Mouse (Mus musculus): Measurements from ENCODE around the gene Rab3il1. TPM values are rescaled to one million over a fixed set of nuclear protein-coding genes. Genes with fewer than 3 reads are reported as not detected.

Gene Rab3il1
- polyA plus RNA-seq, 1 experiment from 2014 or later, result 23.8 TPM

DNA sequence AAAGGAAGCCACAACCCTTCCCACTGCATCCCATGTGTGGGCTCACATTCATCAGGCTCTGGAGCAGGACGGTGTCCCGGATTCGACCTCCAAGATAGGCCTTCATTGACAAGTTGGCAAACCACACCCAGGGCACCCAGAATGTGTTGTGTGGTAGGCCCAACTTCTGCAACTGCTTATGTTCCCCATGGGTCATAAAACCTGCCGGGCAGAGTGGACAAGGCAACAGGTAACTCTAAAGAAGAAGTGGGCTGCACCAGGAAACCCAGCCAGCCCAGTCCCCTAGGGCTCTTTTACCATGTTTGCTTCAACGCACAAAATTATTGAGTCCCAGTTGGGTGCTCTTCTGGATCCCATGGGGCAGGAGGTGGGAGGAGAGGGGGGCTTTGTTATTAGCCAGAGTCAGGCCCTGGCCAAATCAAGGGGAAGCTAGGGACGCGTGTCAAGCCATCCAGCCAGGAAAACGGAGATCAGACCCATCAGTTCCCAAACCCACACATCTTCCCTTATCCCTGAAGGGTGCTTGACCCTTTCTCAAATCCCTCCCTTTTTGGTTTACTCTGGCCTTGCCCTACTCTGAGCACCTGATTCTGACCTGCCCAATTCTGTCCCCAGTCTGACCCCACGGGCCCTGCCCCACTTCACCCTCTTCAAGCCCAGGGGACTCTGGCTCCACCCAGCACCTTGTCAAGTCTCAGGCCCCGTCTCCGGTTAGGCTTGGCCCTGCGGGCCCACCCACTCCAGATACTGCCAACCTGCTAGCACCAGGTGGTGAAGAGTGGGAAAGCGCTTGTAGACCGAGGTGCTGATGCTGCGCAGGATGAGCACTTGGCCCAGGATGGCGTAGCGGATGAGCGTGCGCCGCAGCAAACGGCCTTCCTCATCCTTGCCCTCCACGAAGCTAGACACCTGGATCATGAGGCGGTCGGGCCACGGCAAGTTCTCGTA, 9.2 kb upstream of the Rab3il1 start:
- Histone ChIP-seq H3K36me3 (ENCODE audit: insufficient read depth, low read length) (no peaks in the 10 kb centered on the region), H3K4me1 (ENCODE audit: insufficient read depth, low read depth, low read length) (0 out of 2 replicates have a peak, but pooled peaks cover 6% of the 10 kb centered on the region), H3K27me3 (replicated peaks; ENCODE audit: insufficient read depth, low read length) (no peaks in the 10 kb centered on the region), H3K4me2 (replicated peaks; ENCODE audit: low read depth, low read length) (peak overlapping the region; percentile 46), H3K9ac (replicated peaks; ENCODE audit: low read depth) (no peak overlapping the region), H3K27ac (ENCODE audit: low read length) (peak overlapping the region; percentile 26; the same call in 1 of the 2 replicates), H3K4me3 (ENCODE audit: low read depth, low read length) (peak overlapping the region; percentile 14; the same call in 1 of the 2 replicates), H3K9me3 (ENCODE audit: low read length) (no peaks in the 10 kb centered on the region)
- peak; percentile 41 for DNase-seq (ENCODE audit: low spot score)
- no peak for TF ChIP-seq CTCF (IDR thresholded peaks at IDR 0.05)
- TF ChIP-seq EP300 (IDR thresholded peaks at IDR 0.05), result no peak
- 45% methylated on average over 26 of the region's 26 CpGs for WGBS
- ATAC-seq, result peak; percentile 13

- Histone ChIP-seq H3K4me2 (replicated peaks; ENCODE audit: low read depth, low read length) (peak overlapping the region; percentile 46), H3K36me3 (ENCODE audit: insufficient read depth, low read length) (no peaks in the 10 kb centered on the region), H3K9ac (replicated peaks; ENCODE audit: low read depth) (no peak overlapping the region), H3K4me1 (ENCODE audit: insufficient read depth, low read depth, low read length) (0 out of 2 replicates have a peak, but pooled peaks cover 6% of the 10 kb centered on the region), H3K27ac (ENCODE audit: low read length) (peak overlapping the region; percentile 26; the same call in 1 of the 2 replicates), H3K9me3 (ENCODE audit: low read length) (no peaks in the 10 kb centered on the region), H3K27me3 (replicated peaks; ENCODE audit: insufficient read depth, low read length) (no peaks in the 10 kb centered on the region), H3K4me3 (ENCODE audit: low read depth, low read length) (peak overlapping the region; percentile 14; the same call in 1 of the 2 replicates)
- WGBS, result 1% methylated on average over 17 of the region's 17 CpGs
- TF ChIP-seq EP300 (IDR thresholded peaks at IDR 0.05) (peak; percentile 65), CTCF (IDR thresholded peaks at IDR 0.05) (peak; percentile 95)
- DNase-seq (ENCODE audit: low spot score) (peak; percentile 94), ATAC-seq (peak; percentile 91)
Measured at GRCm38 (mm10) chr19:9993036-9993656, 8.3 kb upstream of the Rab3il1 start.

DNA sequence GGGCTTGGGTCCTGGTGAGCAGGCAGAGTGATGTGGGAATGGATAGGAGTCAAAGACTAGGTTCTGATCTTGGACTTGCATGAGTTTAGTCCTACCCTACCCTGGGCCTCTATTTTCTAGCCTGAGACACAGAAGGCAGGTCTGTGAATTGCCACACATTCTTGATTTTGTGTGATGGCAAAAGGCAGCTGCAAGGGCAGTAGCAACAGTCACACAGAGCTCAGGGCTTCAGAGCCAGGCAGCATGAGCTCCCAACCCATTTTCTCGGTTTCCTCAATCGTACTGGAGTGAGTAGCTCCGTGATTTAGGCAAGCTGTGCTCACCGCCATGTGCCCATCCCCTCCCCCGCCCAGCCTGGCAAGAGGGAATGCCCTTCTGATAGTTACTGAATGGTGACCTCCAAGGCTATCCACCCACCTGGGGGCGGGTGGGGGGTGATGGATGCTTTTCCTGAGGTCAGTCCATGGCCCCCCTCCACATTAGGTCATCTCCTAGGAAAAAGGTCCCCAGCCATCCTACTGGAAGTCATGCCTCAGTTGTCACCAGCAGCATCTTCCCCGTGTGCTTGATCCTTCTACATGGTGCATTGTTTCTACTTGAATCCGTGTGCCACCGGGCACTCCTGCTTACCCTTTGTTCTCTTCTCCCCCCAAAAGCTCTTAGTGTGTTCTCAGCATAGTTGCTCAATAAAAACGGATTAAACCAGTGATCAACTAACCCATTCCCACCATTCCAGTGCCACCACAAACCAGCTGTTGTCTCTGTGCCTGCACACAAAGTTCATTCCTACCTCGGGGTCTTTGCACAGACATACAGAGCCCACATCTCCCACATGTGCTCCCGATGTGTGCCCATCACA, 4.0 kb upstream of the Rab3il1 start:
- 73% methylated on average over 12 of the region's 12 CpGs for WGBS
- TF ChIP-seq EP300 (IDR thresholded peaks at IDR 0.05), result no peak
- TF ChIP-seq CTCF (IDR thresholded peaks at IDR 0.05), result no peak
- H3K4me3 ChIP-seq (ENCODE audit: low read depth, low read length), result no peak overlapping the region
- no peaks in the 10 kb centered on the region for H3K36me3 ChIP-seq (ENCODE audit: insufficient read depth, low read length)
- no peak overlapping the region for H3K4me2 ChIP-seq (replicated peaks; ENCODE audit: low read depth, low read length)
- no peaks in the 10 kb centered on the region for H3K9me3 ChIP-seq (ENCODE audit: low read length)
- 0 out of 2 replicates have a peak, but pooled peaks cover 6% of the 10 kb centered on the region for H3K4me1 ChIP-seq (ENCODE audit: insufficient read depth, low read depth, low read length)
- no peak overlapping the region for H3K27ac ChIP-seq (ENCODE audit: low read length)
- no peaks in the 10 kb centered on the region for H3K27me3 ChIP-seq (replicated peaks; ENCODE audit: insufficient read depth, low read length)
- no peak overlapping the region for H3K9ac ChIP-seq (replicated peaks; ENCODE audit: low read depth)
- no peak for ATAC-seq
- DNase-seq (ENCODE audit: low spot score), result no peak

DNA sequence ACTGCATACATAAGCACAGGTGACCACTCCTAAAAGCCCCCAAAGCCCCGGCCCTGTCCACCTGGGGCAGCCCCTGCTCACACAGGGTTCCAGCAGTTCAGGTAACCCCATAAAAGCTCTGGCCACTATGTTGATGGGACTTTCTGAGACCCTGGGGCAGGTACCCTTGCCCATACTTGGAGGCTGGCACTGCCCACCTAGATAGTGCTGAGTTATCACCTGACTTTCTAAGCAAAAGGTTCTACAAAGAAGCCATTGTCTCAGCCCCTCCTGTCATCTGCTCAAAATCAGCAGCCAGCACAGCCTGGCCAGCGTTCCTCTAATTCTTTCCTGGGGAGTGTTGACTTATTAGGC, 3.4 kb upstream of the Rab3il1 start:
- 53% methylated on average over 2 of the region's 2 CpGs for WGBS
- TF ChIP-seq CTCF (IDR thresholded peaks at IDR 0.05) (no peak), EP300 (IDR thresholded peaks at IDR 0.05) (no peak)
- ATAC-seq, result no peak

GRCm38 (mm10) chr19:9998736-9999486, 2.6 kb upstream of the Rab3il1 start:
- no peak overlapping the region for H3K4me2 ChIP-seq (replicated peaks; ENCODE audit: low read depth, low read length)
- ATAC-seq (no peak), DNase-seq (ENCODE audit: low spot score) (no peak)
- 56% methylated on average over 13 of the region's 13 CpGs for WGBS
- H3K27me3 ChIP-seq (replicated peaks; ENCODE audit: insufficient read depth, low read length), result no peaks in the 10 kb centered on the region
- H3K9me3 ChIP-seq (ENCODE audit: low read length), result no peaks in the 10 kb centered on the region
- H3K9ac ChIP-seq (replicated peaks; ENCODE audit: low read depth), result no peak overlapping the region
- no peak overlapping the region for H3K27ac ChIP-seq (ENCODE audit: low read length)
- H3K4me1 ChIP-seq (ENCODE audit: insufficient read depth, low read depth, low read length), result no peaks in the 10 kb centered on the region
- TF ChIP-seq EP300 (IDR thresholded peaks at IDR 0.05), result no peak
- no peak for TF ChIP-seq CTCF (IDR thresholded peaks at IDR 0.05)
- H3K4me3 ChIP-seq (ENCODE audit: low read depth, low read length), result no peak overlapping the region
- no peaks in the 10 kb centered on the region for H3K36me3 ChIP-seq (ENCODE audit: insufficient read depth, low read length)

More for the DNA sequence above, 3.4 kb upstream of the Rab3il1 start:
- no peaks in the 10 kb centered on the region for H3K27me3 ChIP-seq (replicated peaks; ENCODE audit: insufficient read depth, low read length)
- no peak overlapping the region for H3K4me3 ChIP-seq (ENCODE audit: low read depth, low read length)
- no peak for DNase-seq (ENCODE audit: low spot score)
- H3K4me1 ChIP-seq (ENCODE audit: insufficient read depth, low read depth, low read length), result 0 out of 2 replicates have a peak, but pooled peaks cover under 1% of the 10 kb centered on the region
- H3K9ac ChIP-seq (replicated peaks; ENCODE audit: low read depth), result no peak overlapping the region
- no peak overlapping the region for H3K4me2 ChIP-seq (replicated peaks; ENCODE audit: low read depth, low read length)
- H3K27ac ChIP-seq (ENCODE audit: low read length), result no peak overlapping the region
- no peaks in the 10 kb centered on the region for H3K36me3 ChIP-seq (ENCODE audit: insufficient read depth, low read length)
- no peaks in the 10 kb centered on the region for H3K9me3 ChIP-seq (ENCODE audit: low read length)

All from lung, postnatal 0 days (tissue).